Mouse (Mus musculus) thymus, adult 2 months (tissue): ENCODE results near the gene Tma7.

ENCODE experiments used
- CTCF ChIP-seq: fragments of 200-500 bp; IDR thresholded peaks from 2 replicates; pipeline ENCODE4 v1.5.1; 2012; ENCODE audit warnings: mild to moderate bottlenecking, control low read depth, low read length, moderate library complexity, borderline replicate concordance; ENCODE audit not compliant: control insufficient read depth, poor library complexity, insufficient read depth; ENCODE audit errors: extremely low read depth
- POLR2A ChIP-seq: fragments of 200-500 bp; IDR thresholded peaks from 2 replicates; pipeline ENCODE4 v1.6.1; 2012; ENCODE audit warnings: mild to moderate bottlenecking, low read length, control low read depth, moderate library complexity; ENCODE audit not compliant: control insufficient read depth, poor library complexity, insufficient read depth; ENCODE audit errors: extremely low read depth

- TF ChIP-seq POLR2A (no peak), CTCF (no peak)
Observed at GRCm38 (mm10) chr9:109127076-109127475, 44.7 kb upstream of the Tma7 start.
